8 mouse cellular contexts compared by ENCODE assay signal in genomic region chr4:136139326-136140110, GRCm38 (mm10). TPM values are rescaled to one million over a fixed set of nuclear protein-coding genes. Genes with fewer than 3 reads are reported as not detected.
DNase-seq lines count a peak whose midpoint lies in the region; ATAC-seq and TF ChIP-seq lines count a peak whose summit lies in the region.

No protein-coding gene starts in this region.

- peak overlapping the region; percentile 49 for H3K4me2 ChIP-seq in hindbrain, embryonic 14.5 days (replicated peaks)
- peak overlapping the region; percentile 46 for H3K4me2 ChIP-seq in liver, embryonic 11.5 days
- H3K4me2 ChIP-seq in stomach, postnatal 0 days (replicated peaks; ENCODE audit: low read depth) = peak overlapping the region; percentile 30; the same call in 1 of the 2 replicates

- ATAC-seq in hindbrain, embryonic 14.5 days (ENCODE audit: low FRiP score) = no peak
- no peak for ATAC-seq in liver, embryonic 11.5 days (replicated peaks; ENCODE audit: low FRiP score)
- ATAC-seq in stomach, postnatal 0 days (ENCODE audit: low FRiP score, low TSS enrichment) = no peak

- peaks cover 9% of the 10 kb centered on the region for H3K27me3 ChIP-seq in hindbrain, embryonic 14.5 days (ENCODE audit: control insufficient read depth, insufficient read depth, low read length)
- H3K27me3 ChIP-seq in liver, embryonic 11.5 days (replicated peaks; ENCODE audit: control insufficient read depth, insufficient read depth, low read length) = peaks cover 69% of the 10 kb centered on the region
- no peaks in the 10 kb centered on the region for H3K27me3 ChIP-seq in stomach, postnatal 0 days (ENCODE audit: control insufficient read depth, insufficient read depth, low read length)

- no peak for TF ChIP-seq EP300 in stomach, postnatal 0 days (optimal IDR thresholded peaks at IDR 0.05)

- peak overlapping the region; percentile 74 for H3K27ac ChIP-seq in hindbrain, embryonic 14.5 days
- H3K27ac ChIP-seq in liver, embryonic 11.5 days (ENCODE audit: low read depth, low read length) = peak overlapping the region; percentile 40
- peak overlapping the region; percentile 97 for H3K27ac ChIP-seq in stomach, postnatal 0 days (replicated peaks)

- H3K4me1 ChIP-seq in hindbrain, embryonic 14.5 days (replicated peaks; ENCODE audit: control insufficient read depth, insufficient read depth, low read length) = peaks cover 51% of the 10 kb centered on the region
- peaks cover 43% of the 10 kb centered on the region for H3K4me1 ChIP-seq in liver, embryonic 11.5 days (replicated peaks; ENCODE audit: control insufficient read depth, insufficient read depth, low read length)
- peaks cover 17% of the 10 kb centered on the region for H3K4me1 ChIP-seq in stomach, postnatal 0 days (replicated peaks; ENCODE audit: control insufficient read depth, insufficient read depth)

- no peak for TF ChIP-seq CTCF in stomach, postnatal 0 days (IDR thresholded peaks at IDR 0.05; ENCODE audit: low read depth)

- H3K36me3 ChIP-seq in hindbrain, embryonic 14.5 days (replicated peaks; ENCODE audit: control insufficient read depth, insufficient read depth) = no peaks in the 10 kb centered on the region
- no peaks in the 10 kb centered on the region for H3K36me3 ChIP-seq in liver, embryonic 11.5 days (ENCODE audit: control insufficient read depth, insufficient read depth, low read length)
- H3K36me3 ChIP-seq in stomach, postnatal 0 days (ENCODE audit: control insufficient read depth, insufficient read depth, low read length) = no peaks in the 10 kb centered on the region

- no peak overlapping the region for H3K4me3 ChIP-seq in hindbrain, embryonic 14.5 days (replicated peaks; ENCODE audit: low read length)
- no peak overlapping the region for H3K4me3 ChIP-seq in liver, embryonic 11.5 days (ENCODE audit: low read depth, low read length)
- peak overlapping the region; percentile 16; the same call in 1 of the 2 replicates for H3K4me3 ChIP-seq in stomach, postnatal 0 days (ENCODE audit: low read depth, low read length)

- H3K9ac ChIP-seq in hindbrain, embryonic 14.5 days = no peak overlapping the region
- H3K9ac ChIP-seq in liver, embryonic 11.5 days (ENCODE audit: low read depth, low read length) = no peak overlapping the region
- H3K9ac ChIP-seq in stomach, postnatal 0 days (ENCODE audit: low read length) = no peak overlapping the region

- peak; percentile 44 for DNase-seq in testis, postnatal 10 days (ENCODE audit: low spot score)
- no peak for DNase-seq in testis, postnatal 14 days (ENCODE audit: low spot score)
- no peak for DNase-seq in hindbrain, embryonic 14.5 days (ENCODE audit: low spot score)
- DNase-seq in liver, embryonic 11.5 days (ENCODE audit: low spot score) = no peak
- no peak for DNase-seq in stomach, postnatal 0 days (ENCODE audit: low spot score)
- DNase-seq in gastrocnemius, postnatal 4 days (ENCODE audit: low spot score in 2 of 2) = no peak
- DNase-seq in thymus, postnatal 36 days = no peak
- no peak for DNase-seq in cerebellum, adult 8-10 months

- 54% methylated on average over 17 of the region's 17 CpGs for WGBS in hindbrain, embryonic 14.5 days
- WGBS in liver, embryonic 11.5 days = 53% methylated on average over 17 of the region's 17 CpGs
- 47% methylated on average over 17 of the region's 17 CpGs for WGBS in stomach, postnatal 0 days

- no peaks in the 10 kb centered on the region for H3K9me3 ChIP-seq in hindbrain, embryonic 14.5 days (ENCODE audit: control insufficient read depth, low read length)
- H3K9me3 ChIP-seq in liver, embryonic 11.5 days (ENCODE audit: control insufficient read depth, low read length) = no peaks in the 10 kb centered on the region
- no peaks in the 10 kb centered on the region for H3K9me3 ChIP-seq in stomach, postnatal 0 days (ENCODE audit: control insufficient read depth, low read length)

RNA-seq across cellular contexts. Expression of gene Id3, which starts 3.8 kb away (rescaled TPM):
- polyA plus RNA-seq in hindbrain, embryonic 14.5 days (2014; fragmentation: Nextera tagmentation; extraction: Ambion mirVana) = 194 and 206 TPM in 2 replicates
- polyA plus RNA-seq in liver, embryonic 11.5 days (2014; fragmentation: Nextera tagmentation; extraction: Ambion mirVana) = 191 and 200 TPM in 2 replicates
- 201 and 224 TPM in 2 replicates for polyA plus RNA-seq in stomach, postnatal 0 days (2015; fragmentation: Nextera tagmentation; extraction: Ambion mirVana)
- 10 to 100 TPM; 51.3 to 59.3 TPM for total RNA-seq in gastrocnemius, postnatal 4 days (2021)

RNA-seq across cellular contexts. Expression of gene E2f2, which starts 32.7 kb away (rescaled TPM):
- 1.2 and 1.3 TPM in 2 replicates for polyA plus RNA-seq in hindbrain, embryonic 14.5 days (2014; fragmentation: Nextera tagmentation; extraction: Ambion mirVana)
- polyA plus RNA-seq in liver, embryonic 11.5 days (2014; fragmentation: Nextera tagmentation; extraction: Ambion mirVana) = 9.0 and 9.2 TPM in 2 replicates
- 0.91 and 1.5 TPM in 2 replicates for polyA plus RNA-seq in stomach, postnatal 0 days (2015; fragmentation: Nextera tagmentation; extraction: Ambion mirVana)
- 10 to 100 TPM; 18.4 to 19.4 TPM for total RNA-seq in gastrocnemius, postnatal 4 days (2021)

Comparison
In these comparisons a context has a peak if more than half of its experiments do, and no peak if none do; other contexts are left out.
1. H3K27ac ChIP-seq: peak in every context shown above with its lines; median percentile 97 in stomach, postnatal 0 days; 74 in hindbrain, embryonic 14.5 days; 40 in liver, embryonic 11.5 days.